Mouse (Mus musculus): ENCODE measurements at regions not wholly inside any gene's neighbourhood (a gene's known extent, or its start where the extent isn't known, plus 50 kb on each side); places are given as distances from the start of the nearest gene placed in this dataset.
A peak's percentile ranks its signal among the peaks of the same experiment; 100 is the strongest.

DNA sequence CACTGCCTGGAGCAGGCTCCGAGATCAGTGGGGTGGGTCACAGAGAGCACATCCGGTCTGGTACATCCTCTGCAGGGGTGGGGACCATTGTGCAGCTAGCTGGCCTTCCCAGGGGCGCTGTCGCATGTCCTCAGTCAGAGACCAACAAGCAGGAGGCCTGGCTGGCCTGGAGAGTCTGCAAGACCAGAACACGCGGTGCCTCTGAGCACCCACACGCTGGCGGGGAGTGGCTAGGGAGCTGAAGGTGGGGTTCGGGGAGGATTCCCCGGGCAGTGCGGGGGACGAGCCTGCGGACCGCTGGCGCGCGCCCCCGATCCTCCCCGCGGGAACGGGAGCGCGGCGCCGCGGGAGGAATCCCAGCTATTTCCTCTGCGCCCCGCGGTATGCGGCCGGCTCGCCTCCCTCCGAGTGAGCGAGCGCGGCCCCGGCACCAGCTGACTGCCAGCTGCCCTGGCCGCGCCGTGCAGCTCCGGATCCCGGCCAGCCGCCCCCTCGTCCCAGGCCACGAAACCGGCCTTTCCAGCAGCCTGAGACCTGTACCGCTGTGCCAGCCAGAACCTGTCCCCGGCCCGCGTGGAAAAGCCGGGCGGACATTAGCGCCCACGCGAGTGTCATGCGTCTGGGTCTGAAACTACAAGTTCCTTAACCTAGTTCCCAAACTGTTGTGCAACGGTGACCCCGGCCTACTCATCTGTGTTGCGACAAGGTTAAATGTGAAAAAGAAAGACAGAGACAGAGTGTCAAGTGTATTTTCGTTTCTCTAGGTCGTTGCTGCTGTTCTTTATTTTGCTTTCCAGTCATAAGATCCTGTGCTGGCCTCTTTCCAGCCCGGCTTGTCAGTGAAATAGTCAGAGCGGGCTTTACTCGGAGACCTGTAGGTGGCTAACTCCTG lies 61.2 kb downstream of the Pkdcc start:
- peak; percentile 66 to 75 for DNase-seq (ENCODE audit: low spot score in 2 of 2)

DNA sequence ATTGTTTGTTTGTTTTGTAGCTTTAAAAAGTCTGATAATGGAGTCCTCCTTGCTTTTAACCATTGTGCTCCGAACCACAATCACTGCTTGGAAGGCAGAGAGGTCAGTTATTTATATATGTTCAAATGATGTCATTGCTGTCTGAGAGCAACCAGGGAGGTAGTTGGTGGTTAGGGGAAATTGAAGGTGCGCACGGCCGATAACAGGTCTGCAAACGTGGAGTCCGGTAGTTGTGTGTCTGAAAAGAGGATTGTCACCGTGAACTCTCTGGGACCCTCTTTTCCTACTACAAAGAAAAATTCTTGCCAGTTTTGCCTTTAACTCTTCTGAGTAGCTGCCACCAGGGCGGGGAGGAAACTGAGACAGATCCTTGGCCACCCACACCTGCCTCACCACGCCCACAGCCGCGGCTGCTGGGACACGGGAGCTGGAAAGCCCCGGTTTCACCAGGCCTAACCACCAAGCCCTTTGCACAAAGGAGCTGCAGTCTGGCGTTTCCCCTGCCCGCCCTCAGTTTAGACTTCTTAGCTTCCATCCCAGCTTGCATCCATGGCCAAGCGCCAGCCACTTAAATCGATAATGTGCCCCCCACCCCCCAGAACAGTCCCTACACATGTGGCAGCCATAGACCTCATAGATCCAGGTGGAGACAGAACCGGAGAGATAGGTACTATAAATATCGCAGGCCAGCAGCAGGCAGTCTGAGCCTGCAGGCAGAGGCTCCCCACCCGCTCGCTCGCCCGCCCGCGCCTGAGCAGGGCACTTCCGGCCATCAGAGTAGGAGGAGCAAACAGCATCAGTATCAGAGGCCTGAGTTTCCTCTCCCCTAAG lies 62.2 kb downstream of the Pkdcc start:
- peak; percentile 37 to 54 for DNase-seq (ENCODE audit: low spot score in 2 of 2)

DNA sequence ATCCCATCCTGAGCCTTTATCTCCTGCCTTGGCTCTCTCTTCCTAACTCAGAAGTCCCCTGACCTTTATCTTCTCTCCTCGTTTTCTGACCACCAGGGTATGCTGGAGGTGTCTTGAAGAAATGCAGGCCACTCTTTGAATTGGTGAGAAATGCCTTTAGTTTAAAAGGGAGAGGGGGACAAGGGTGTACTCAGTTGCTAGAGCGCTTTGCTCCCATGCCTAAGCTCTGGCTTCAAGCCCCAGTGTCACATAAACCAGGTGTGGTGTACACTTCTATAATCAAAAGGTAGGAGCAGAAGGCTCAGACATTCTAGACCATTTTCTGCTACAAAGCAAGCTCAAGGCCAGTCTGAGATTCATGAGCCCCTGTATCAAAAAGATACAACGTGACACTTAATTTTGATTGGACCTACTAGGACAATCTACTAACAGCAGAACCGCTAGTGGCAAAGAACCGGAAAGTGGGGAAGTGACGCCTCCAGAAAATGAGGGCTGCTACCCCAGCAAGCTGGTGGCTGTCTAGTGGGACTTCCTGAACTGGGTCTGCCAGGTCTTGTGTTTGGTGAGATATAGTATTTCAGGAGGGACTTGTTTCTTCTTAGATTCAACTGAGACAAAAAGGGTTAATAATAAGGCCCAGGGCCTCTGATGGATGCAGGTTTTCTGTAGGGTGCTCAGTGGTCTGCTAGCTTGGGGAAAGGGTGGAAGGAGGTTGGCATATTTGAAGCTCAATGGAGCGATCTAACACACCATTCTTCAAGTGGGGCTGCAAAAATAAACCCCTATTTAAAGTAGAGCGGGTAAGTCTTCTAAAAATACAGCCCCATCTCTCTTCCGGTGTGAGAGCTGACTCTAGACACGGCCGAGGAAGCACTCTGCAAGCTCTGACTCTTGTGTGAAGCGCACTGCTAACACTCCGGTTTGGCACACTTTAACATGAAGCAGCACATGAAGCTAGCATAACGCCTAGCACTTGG lies 63.1 kb downstream of the Pkdcc start:
- no peak for DNase-seq (ENCODE audit: low spot score in 2 of 2)

DNA sequence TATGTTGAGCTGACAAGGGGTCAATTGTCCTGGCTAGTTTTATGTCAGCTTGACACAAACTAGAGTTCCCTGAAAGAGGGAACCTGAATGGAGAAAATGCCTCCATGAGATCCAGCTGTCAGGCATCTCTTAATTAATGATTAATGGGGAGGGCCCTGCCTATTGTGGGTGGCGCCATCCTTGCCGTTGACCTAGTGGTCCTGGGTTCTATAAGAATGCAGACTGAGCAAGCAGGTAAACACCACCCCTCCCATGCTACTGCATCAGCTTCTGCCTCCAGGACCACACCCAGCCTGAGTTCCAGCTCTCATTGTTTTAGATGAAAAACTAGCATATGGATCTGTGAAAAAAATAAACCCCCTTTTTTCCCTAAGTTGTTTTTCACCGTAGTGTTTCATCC lies 67.4 kb upstream of the Eml4 start:
- no peak for DNase-seq (ENCODE audit: low spot score in 2 of 2)

DNA sequence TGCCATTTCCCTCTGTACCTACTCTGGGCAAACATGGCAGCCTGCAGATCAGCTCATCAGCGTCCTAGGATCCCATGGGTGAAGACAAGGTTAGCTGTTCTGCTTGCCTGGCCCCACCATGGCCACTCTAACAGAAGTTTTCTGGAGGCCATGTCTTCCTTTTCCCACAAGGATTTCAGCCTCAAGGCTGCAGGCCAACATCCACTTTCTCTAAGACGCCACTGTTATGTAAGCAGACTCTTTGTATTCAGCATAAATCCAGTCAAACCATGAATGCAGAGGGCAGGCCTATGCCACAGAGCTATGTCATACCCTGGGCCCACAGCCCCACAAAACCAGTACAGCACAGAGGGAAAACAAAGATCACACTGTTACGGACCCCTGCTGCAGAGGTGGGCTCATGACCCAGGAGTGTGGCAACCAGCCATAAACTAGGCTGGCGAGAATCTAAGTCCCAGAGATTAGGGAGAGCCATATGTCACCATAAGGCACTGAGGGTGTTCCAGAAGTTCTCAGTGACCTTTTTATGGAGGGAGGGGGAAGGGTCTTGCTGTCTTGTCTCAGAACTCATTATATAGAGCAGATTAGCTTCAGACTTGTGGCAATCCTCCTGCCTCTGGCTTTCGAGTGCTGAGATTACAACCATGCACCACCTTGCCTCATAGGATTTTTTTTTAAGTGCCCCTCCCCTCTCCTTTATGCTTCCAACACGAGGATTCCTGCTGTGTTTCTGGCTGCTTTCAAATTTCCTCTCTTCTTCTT lies 63.2 kb upstream of the Eml4 start:
- no peak for DNase-seq (ENCODE audit: low spot score in 2 of 2)

DNA sequence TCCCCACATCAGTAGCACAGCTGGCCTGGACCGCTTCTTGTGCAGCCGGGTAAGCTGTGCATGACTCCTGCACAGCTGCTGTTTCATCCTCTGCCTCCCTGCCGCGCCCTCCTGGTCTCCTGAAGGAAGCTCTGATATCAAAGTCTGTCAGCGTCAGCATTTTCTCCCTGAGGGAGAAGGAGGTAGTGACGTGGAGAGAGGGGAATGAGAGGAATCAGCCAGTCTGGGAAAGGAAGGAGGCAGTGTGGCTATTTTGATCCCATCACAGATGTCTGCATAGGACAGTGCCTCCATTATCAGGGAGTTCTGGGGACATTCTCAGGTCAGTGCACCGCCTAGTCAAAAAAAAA lies 62.6 kb upstream of the Eml4 start:
- DNase-seq (ENCODE audit: low spot score in 2 of 2) = no peak

DNA sequence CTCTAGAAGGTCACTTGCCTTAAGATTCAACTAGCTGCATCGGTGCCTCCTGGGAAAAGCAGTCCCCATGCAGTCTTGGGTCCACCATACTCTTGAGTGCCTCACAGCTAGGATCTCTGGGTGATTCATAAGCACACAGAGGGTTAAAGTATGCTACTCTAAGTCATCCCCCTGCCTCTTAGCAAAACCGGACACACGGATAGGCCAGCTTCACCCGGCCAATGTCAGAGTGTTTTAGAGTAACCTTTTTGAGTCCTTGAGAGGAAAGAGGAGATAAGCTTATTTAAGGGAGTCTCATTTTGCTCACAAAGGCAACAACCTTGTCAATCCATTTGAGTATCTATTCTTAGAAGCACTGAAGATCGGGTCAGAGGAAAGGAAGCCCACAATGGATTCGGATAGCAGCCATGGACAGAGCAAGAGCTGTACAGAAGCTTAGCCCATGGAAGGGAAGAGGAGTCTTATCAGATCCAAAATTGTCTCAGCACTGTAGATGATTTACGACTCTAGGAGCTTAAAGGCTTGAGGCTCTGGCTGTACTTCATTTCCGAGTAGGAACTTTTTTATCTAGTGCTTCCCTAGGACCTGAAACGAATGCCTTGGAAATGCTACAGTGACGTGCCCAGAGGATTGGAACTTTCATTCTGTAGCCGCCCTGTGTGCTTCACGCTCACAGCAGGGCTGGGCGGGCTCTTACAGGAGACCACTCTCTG lies 55.0 kb upstream of the Eml4 start:
- no peak for DNase-seq (ENCODE audit: low spot score in 2 of 2)

DNA sequence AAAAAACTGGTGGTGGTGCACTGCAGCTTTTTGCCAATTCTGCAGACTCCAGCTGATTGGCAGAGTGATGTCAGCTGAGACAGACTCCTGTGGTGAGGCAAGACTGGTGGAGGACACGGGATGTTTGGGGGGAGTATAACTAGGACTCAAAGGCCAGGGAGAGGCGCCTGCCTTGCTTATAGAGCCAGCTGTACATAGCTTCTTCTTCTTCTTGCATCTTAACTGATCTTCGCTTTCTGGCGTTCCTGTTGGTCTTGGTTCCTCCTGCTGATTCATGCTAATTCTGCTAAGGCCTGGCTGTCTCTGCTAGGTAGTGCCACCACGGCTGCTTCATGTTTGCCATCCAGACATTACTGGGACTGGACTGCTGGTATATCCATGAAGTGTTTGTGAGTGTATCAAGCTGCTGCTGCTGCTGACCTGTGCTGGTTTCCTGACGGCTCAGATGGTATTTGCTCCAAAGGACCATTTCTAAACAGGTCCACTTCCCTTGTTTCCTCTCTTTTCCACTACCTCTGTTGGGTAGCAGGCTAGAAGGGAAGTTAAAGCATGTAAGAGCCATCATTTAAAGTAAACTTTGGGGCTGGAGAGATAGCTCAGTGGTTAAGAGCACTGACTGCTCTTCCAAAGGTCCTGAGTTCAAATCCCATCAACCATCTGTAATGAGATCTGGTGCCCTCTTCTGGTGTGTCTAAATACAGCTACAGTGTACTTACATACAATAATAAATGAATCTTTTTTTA lies 53.2 kb upstream of the Eml4 start:
- no peak for DNase-seq (ENCODE audit: low spot score in 2 of 2)

Measured in urinary bladder, postnatal 36 days (tissue).